Mouse (Mus musculus): ENCODE measurements around the gene Gm13420.
"Not testable (repeated sequence)": the region's sequence is repeated elsewhere in the genome, so short reads cannot be mapped to it uniquely, and the experiment has no call there.

Gene Gm13420

DNA sequence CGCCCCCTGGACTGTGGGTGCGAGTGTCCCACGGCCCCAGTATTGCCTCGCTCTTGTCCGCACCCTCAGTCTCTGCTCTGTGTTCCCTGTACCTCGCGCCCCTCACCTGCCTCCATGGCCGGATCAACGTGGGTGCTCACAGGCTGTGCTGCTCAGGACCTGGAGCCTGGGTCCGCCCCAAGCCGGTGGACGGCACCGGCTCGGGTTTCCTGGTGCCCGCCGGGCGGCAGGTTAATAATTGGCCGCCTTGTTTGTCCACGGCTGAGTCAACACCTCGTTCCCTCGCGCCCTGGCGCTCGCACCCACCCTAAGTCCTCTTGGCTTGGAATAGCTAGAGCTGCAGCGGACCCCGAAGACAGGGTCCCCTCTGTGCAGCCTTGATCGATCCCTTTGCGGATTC is at the start of gene Gm13420:
Gene Gm13420, minus strand, starts transcription at position 189 of the 400 bp plus-strand sequence.
- in situ Hi-C loops (cut with MboI, MseI): no loop called here

DNA sequence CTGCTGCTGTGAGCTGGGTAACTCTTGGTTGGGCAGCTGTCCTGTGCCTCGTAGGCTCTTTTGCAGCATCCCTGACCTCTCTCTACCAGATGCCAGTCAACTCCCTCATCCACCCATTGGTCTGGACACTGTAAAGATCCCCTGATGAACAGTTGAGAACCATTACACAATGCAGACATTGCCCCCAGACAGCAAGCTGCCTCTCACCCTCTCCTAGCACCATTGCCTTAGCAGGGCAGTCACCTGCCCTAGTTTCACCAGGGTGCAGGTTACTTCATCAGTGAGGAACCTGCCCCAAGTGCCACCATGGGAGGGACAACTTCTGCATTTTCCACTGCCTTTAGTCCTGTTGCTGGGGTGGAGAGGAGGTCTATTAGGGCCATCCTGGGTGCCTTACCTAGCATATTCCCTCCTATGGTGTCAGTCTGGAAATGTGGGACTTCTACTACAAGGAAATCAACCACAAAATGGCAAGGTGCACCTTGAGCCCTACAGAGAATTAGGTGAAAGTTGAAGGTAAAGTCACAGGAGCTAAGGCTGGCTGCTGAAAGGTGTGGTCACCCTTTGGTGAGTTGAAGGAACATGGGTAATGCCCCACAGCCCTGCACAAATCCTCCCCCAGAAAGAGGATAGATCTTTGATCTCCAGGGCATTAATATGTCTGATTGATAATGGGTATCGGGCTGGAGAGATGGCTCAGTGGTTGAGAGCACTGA is 41.4 kb upstream of the Gm13420 start:
- in situ Hi-C loops (cut with MboI, MseI): no loop called here

DNA sequence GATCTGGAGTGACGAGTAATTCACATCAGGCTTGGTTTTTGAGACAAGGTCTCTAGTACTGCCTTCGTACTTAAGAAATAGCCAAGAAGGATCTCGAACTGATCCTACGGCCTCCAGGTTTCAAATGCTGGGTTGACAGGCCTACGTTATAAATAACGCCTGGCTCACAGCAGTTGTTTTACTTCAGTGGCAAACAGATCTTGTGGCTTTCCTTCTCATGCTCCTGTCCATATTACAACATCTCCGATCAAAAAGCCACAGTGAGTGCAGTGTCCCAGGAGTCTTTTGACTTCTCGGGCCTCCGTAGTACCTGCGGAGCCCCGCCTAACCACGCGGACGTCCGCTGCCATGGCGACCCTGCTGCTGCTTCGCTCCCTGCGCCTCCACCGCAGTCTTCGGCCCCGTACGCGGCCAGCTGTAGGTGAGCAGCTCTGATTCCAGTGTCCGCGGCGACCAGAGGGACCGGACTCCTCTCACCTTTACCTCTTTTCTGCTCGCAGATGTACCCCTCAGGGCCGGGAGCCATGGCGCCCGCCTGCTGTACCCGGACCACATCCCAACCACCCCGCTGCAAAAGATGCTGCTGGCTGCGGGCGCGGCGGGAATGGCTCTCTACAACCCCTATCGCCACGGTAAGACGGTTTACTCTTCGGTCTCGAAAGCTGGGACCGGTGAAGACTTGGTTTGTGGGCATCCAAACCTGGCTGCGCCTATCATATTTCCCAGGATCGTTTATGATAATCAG is 36.6 kb upstream of the Gm13420 start, which contains the start of gene Trub2:
Gene Trub2, minus strand, starts transcription at position 566 of the 745 bp plus-strand sequence.
- in situ Hi-C loops (cut with MboI, MseI): no loop called here

DNA sequence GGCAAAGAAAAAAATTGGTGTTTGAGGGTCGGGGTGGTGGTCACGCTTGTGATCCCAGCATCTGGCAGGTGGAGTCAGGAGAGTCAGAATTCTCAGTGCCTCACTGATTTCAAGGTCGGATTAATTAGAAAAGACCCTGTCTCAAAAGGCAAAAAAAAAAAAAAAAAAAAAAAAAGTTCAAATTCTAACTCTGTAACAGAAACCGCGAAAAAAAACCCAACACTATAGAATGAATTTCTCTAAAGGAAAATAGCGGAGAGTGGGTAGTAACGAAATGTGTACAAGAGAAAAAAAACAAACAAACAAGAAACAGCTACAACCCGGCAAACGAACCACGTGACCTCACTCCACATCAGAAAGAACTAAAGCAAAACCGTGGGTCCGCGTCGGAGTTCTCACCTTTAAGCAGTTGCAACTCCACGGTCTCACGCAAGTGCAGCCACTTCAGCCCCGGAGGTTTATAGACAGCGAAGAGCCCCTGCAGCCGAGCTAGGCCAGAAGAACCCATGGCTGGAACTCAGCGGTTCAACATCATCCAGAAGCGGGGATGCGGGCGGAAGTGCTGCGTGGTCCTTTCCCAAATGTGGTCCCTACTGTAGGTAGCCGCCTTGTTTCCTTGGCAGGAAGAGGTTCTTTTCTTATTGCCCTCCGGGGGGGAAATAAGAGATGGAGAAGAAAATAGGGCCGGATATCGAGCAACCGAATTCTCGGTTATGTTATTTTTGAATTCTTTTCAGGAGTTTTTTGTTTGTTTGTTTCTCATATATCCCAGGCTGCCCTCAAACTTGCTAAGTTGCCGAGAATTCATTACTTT is 35.8 kb upstream of the Gm13420 start, which contains the start of gene Coq4:
Gene Coq4, plus strand, starts transcription at position 390 of the 814 bp plus-strand sequence.
- in situ Hi-C loops (cut with MboI, MseI): no loop called here

DNA sequence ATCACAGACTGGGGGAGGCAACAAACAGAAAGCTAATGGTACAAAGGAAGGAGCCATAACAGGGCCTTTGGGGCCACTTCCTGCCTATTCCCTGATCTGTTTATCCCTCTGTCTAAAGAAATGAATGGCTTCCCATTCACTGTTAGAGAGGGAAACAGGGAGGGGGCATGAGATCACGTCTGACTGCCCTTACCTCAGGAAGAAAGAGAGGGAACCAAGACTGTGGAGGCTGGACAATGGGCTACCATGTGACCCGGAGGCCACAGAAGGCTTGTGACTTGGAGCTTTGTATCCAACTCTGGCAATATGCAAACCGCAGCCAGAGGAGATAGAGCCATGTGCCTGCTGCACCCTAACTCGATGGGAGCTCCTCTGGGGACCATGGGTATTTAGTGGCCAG is 32.8 kb upstream of the Gm13420 start:
- in situ Hi-C loops (cut with MboI, MseI): no loop called here

DNA sequence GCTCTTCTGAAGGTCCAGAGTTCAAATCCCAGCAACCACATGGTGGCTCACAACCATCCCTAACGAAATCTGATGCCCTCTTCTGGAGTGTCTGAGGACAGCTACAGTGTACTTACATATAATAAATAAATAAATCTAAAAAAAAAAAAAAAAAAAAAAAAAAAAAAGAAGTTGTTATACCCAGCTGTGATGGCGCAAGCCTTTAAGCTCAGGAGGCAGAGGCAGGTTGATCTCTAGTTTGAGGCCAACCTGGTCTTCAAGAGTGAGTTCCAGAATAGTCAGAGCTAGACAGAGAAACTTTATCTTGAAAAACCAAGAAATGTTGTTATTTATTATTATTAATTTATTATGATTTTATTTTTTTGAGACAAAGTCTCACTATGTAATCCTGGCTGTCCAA is 29.8 kb upstream of the Gm13420 start:
- in situ Hi-C loops (cut with MboI, MseI): not testable (repeated sequence)

DNA sequence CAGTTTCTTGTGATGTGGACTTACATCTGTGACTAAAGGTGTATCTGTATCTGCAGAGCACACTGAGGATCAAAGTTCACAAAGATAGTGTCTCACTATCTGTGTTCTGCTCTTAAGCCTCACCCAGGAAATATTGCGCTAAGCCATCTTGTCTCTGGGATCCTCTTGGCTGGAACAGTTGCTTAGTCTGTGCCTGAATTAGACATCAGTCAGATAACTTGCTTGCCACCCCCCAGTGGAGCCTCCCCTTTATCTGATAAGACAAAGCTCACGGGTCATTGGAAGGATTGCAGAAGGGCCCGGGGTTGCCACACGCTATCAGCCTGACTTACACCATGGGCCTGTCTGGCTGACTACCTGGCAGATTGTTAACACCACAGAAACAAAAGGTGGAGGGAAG is 21.8 kb upstream of the Gm13420 start:
- in situ Hi-C loops (cut with MboI, MseI): no loop called here

DNA sequence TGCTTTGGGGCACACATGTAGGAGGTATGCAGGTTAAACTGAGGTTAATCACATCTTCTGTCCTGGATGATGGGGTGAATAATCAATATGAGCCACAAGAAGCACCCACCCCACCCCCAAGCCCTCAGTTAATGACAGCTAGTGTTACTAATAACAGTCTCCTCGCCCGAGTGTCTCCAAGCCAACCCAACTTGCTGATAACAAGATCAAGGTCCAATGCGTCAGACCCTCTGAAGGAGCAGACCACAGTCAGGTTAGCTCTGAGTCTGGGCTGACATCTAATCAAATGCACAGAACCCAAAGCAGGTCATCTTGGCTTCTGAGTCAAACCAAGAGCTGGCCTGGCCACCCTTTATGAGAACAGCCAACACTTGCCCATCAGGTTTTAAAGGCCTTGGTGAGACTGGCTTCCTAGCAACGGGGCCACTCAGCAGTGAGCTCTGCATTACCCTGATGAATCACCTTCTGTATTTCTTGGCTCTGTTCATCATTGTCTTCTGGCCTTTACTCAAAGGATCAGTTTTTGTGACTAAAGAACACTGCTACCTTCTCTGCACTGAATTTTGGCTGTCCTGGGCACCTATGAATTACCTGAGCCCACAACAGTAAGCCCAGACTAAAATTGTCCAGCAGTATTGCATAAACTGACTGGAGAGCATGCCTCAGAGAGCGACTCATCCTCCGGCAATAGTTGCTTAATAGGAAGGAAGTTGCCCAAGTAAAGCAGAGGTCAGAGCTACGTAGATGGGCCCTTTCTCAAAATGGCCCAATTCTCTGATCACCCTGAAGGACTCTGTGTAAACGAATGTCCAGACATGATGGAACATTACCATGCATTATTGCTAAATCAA is 20.4 kb upstream of the Gm13420 start:
- in situ Hi-C loops (cut with MboI, MseI): no loop called here

DNA sequence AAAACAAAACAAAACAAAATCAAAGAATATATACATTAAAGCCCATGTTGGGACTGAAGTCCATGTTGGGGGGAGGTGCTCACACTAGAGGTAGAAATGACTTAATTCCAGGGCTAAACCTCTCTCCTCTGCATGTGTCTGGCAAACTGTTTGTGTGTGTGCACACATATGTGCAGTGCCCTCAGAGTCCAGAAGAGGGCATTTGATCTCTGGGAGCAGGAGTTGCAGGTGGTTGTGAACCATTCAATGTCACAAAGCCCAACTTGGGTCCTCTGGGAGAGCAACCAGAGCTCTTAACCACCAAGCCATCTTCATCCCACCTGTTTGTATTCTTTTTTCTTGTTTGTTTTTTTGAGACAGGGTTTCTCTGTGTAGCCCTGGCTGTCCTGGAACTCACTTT is 18.7 kb upstream of the Gm13420 start:
- in situ Hi-C loops (cut with MboI, MseI): no loop called here

DNA sequence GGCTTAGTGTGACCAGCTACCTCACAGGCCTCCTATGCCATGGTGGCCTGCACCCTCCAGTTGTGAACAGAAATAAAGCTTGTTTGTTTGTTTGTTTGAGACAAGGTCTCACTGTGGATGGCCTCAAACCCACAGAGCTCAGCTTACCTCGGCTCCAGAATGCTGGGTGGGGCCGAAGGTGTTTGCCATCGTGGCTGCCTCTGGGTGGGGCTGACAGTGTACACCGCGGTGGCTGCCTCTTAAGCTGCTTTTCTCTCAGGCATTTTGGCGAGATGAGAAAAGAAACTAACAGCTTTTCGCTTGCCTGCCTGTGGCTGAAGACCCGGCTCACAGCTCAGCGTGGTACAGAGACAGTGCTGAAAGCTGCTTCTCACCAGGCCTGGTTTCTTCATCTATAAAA is 17.4 kb upstream of the Gm13420 start:
- in situ Hi-C loops (cut with MboI, MseI): loop anchor here (5.0 kb wide), 1 partner anchor 88 kb away; no protein-coding TSS in a partner anchor

DNA sequence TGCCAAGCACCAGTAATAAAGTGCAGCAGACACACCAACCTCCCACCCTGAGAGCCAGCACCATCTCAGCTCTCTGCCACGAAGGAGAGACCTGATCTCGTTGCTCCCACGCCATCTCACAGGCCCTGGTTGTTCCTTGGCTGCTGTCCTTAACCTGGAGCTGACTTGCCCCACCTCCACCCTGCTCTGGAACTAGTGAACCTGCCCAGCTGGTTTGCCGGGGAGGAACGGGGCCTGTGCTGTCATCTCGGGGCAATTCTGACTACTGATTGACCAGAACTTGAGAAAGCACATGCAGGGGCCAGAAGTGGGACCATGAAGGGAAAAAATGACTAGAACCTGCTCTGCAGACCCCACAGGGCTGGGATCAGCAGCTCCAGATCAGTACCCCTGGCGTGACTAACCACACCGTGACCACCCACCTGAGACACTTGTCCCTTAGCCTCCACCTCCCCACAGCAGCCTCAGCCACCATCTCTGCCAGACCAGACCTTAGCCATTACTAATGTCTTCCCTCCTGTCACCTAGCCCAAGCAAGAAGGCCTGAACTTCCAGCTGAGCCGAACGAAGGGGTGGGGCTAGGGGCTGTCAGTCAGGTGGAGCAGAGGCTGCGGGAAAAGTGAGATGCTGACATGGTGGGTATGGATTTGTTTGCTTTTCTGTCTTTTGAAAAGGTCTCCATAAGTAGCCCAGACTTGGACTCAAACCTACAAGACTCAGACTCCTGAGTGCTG is 16.7 kb upstream of the Gm13420 start:
- in situ Hi-C loops (cut with MboI, MseI): loop anchor here (5.0 kb wide), 1 partner anchor 89 kb away; no protein-coding TSS in a partner anchor

DNA sequence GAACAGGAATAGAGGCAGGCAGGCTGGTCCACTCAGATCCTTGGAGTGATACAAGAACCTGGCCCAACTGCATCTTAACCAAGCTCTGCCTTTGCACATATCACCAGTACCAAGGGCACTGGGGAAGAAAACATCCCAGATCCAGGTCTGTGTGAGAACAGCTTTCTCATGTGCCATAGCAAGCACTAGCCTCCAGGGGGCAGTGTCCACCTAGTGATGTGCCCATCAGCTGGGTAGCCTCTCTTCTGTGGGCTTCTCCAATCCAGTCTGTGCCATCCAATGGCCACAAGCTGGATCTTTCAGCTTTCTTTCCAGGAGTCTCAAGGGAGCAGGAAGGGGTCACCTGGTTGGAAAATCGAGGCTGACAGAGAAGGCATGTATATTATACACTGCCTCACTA is 13.3 kb upstream of the Gm13420 start:
- in situ Hi-C loops (cut with MboI, MseI): loop anchor here (5.0 kb wide), 1 partner anchor 92 kb away; no protein-coding TSS in a partner anchor

DNA sequence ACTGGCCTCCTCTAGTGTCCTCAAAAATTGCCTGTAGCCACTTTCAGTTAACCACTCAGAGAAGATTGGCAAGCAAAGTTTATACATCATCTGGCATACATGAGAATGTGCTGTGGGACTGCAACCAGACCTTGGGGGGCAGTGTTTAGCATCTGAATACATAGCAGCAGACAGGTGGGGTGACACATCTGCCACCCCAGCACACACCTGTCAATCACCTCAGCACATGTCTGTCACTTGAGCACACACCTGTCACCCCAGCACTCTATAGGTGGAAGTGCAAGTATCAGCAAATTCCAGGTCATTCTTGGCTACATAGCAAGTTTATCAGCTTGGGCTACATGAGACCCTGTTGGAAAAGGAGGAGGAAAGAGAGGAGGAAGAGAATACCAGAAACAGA is 4.2 kb upstream of the Gm13420 start:
- in situ Hi-C loops (cut with MboI, MseI): no loop called here

DNA sequence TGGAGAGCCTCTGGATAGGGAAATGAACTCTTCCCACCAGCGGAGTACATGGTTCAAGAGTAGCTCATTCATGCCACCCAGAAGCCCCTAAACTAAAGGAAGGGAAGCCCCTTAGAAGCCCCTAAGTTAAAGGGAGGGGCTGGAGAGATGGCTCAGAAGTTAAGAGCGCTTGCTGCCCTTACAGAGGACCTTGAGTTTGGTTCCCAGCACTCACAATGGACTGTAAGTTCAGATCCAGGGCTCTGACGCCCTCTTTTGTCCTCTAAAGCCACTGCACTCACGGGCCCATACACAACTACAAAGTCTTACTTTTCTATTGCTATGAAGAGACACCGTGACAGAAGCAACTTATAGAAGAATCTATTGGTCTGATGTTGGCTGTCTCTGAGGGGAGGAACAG is 912 bp upstream of the Gm13420 start:
- in situ Hi-C loops (cut with MboI, MseI): no loop called here

DNA sequence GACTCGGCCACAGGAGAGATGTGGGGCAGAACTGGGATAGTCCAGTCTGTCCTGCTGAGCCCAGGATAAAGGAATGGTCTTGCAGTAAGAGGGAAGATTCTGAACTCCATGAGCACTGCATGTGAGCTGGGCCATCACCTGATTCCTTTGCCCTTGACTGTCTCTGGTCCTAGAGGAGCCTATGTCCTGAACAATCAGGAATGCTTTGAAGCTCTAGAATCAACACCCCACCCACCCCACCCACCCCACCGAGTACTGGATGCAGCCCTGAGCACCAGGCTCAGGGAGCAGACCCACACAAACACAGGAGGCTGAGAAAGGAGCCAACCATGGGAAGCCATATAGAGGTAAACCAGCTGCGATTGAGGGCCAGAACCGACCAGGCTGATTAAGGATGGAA is 3.0 kb downstream of the Gm13420 start:
- in situ Hi-C loops (cut with MboI, MseI): no loop called here

DNA sequence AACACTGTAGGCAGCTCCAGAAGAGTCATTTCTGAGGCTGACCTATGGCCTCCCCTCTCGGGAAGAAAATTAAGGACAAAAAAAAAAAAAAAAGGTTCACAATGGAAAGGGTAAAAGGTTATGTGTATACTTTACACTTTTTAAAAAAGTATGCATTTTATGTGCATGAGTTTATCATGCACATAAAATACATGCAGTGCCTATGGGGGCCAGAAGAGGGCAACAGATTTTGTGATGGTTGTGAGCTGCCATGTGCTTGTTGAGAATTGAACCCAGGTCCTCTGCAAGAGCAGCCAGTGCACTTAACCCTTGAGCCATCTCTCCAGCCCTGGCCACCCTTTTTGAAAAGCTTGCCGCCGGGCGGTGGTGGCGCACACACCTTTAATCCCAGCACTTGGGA is 3.6 kb downstream of the Gm13420 start:
- in situ Hi-C loops (cut with MboI, MseI): no loop called here

DNA sequence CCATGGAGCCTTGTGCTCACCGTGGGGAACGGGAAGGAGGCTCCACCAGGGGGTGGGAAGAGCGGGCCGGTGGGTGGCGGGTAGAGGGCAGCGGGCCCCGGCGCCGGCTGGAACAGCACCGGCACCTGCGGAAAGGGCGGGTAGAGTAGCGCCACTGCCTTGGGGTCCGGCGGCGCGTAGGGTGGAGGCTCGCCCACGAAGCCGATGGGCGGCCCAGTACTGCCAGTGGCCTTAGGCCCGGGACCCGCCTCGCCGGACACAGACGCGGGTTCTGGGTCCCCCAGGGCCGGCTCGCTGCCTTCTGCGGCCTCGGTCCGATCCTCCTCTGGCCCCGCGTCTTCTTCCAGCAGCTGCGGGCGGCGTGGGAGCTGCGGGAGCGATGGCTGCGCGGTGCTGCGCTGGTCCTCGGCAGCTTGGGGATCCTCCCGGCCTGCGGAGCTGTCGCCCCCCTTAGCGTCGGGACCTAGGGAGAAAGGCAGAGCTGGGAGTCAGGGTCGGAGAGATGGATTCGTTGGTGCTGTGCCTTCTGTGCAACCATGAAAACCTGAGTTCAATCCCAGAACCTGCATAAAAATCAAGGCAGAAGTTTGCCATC is 4.2 kb downstream of the Gm13420 start:
- in situ Hi-C loops (cut with MboI, MseI): no loop called here

DNA sequence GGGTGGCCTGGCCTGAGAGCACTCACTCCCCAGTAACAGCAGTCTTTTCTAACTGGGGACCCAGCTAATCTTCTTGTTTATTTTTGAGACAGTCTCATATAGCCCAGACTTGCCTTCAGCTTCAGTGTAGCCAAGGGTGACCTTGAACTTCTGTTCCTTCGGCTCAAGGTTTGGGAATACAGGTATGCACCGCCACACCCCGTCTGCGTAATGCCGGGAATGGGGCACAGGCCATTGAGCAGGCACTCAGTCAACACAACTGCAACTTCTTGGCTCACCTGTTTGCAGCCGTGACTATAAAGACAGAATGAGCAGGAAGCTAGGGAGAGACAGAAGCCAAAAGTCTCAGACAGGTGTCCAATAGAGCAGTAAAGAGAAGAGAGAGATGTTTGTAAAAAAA is 7.2 kb downstream of the Gm13420 start:
- in situ Hi-C loops (cut with MboI, MseI): no loop called here

DNA sequence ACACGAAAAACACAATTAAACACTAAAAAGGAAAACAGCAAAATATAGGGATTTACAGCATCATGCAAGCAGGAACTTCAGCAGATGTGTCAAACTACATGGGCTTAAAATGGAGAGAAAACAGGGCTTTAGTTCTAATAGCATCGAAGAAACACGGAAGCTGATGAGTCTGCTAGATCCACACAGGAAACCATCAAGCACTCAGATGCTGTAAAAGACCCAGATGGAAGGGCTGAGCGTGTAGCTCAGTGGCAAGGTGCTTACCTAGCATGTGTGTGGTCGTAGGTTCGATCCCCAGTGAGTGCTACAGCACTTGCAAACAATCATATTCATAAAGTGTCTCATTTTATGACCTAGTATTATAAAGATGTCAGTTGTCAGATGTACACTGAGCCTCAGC is 10.3 kb downstream of the Gm13420 start:
- in situ Hi-C loops (cut with MboI, MseI): no loop called here

DNA sequence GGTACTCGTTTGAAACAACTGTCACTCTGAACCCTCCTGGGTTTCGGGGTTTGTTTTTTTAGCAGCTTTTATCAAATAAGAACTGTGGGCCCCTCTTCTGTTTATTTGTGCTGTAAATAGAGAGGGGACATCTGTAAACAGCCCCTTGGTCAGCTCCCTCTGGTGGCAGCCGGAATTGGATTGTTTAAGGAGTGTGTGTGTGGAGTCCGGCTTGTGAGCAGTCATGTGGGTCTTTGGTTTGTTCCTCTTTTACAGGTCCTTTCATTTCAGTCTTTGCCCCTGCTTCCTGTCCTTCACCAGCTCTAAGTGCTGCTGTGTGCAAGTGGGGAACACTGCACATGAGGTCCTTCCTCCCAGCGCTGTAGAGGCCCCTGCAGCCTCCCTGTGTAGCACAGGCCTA is 12.1 kb downstream of the Gm13420 start:
- in situ Hi-C loops (cut with MboI, MseI): no loop called here
